Mouse (Mus musculus): ENCODE data around the gene Phf21a.

Phf21a gene

GRCm38 (mm10) chr2:92231706-92232105 lies 138.8 kb downstream of the Phf21a start:
- no peak for DNase-seq (ENCODE audit: low read depth)

- no peak for DNase-seq (ENCODE audit: low read depth)
Observed at GRCm38 (mm10) chr2:92234768-92235332, 141.9 kb downstream of the Phf21a start.

- no peak for DNase-seq (ENCODE audit: low read depth)
Observed at GRCm38 (mm10) chr2:92240299-92240698, 147.4 kb downstream of the Phf21a start.

DNA sequence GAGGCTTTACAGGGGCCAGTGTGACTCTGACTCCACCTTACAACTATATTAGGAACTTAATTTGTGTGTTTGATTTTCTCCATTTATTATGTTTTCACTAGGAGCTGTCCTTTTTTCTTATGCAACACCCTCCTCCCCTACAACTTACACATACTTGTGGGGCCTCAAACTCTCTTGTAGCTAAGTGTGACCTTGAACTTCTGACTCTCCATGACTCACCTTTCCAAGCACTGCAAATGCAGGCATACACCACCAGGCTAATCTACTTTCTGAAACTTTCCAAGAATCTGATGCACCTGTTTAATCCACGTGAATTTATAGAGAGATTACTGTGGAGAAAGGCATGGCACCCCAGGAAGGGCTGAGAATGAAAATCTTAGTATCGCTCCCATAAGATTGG lies 147.9 kb downstream of the Phf21a start:
- DNase-seq (ENCODE audit: low read depth) = no peak

- no peak for DNase-seq (ENCODE audit: low read depth)
Observed at GRCm38 (mm10) chr2:92241317-92241716, 148.4 kb downstream of the Phf21a start.

DNA sequence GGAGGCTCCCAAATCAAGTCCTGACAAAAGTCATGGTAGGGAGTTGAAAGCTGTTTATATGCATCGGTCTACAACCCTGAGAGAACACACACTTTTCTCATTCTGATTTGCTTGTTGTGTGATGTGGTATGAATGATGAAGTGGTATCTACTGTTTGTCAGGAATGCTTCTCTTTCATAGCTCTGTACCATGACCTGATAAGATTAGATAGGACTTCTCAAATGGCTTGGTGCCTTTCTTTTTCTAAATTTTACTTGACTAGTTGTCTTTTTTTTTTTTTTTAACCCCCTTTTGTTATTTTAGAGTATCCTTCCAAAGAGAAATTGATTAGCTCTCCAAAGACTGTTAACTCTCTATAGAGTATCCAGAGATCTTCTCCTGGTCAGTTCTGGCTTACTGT lies 153.2 kb downstream of the Phf21a start:
- no peak for DNase-seq (ENCODE audit: low read depth)

- DNase-seq (ENCODE audit: low read depth) = no peak
Observed at GRCm38 (mm10) chr2:92247711-92248110, 154.8 kb downstream of the Phf21a start.

DNA sequence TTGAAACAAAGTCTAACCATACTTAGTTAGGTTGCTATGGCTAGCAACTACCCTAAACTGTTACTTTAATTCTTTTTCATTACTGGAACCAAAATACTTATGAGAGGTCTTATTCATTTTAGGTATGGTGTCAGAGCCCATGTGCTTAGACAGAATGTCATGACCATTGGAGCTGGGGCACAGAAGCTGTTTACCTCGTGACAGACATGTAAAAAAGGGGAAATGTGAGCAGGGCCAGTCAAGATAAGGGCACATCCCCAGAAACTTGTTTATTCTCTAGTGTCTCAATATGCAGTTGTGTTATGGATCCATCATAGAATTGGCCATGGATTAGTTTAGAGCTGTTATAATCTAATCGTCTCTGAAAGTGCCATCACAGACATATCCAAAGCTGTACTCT lies 157.6 kb downstream of the Phf21a start:
- DNase-seq (ENCODE audit: low read depth) = no peak

- no peak for DNase-seq (ENCODE audit: low read depth)
Observed at GRCm38 (mm10) chr2:92253777-92254176, 160.9 kb downstream of the Phf21a start.

- DNase-seq (ENCODE audit: low read depth) = no peak
Observed at GRCm38 (mm10) chr2:92256141-92256540, 163.2 kb downstream of the Phf21a start.

- no peak for DNase-seq (ENCODE audit: low read depth)
Observed at GRCm38 (mm10) chr2:92257372-92257956, 164.5 kb downstream of the Phf21a start.

DNA sequence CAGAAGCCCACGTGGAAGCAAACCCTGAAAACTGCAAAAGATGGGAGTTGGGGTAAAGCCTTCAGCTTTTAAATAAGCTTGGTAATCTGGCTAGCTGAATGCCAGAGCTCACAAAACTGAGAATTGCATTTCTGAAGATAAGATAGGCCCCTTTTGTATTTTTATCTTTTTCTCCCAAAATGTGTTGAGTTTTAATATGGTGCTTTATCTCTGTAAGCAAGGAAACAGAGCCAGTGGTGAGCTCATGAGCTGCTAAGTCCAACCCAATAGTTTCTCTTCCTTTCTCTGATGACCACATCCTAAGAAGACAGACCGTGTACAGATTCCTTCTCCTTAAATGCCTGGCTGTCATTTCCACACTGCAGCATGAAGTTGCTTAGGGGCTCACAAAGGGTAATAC lies 167.0 kb downstream of the Phf21a start:
- DNase-seq (ENCODE audit: low read depth) = peak; percentile 4

- no peak for DNase-seq (ENCODE audit: low read depth)
Observed at GRCm38 (mm10) chr2:92266100-92266617, 173.2 kb downstream of the Phf21a start.

DNA sequence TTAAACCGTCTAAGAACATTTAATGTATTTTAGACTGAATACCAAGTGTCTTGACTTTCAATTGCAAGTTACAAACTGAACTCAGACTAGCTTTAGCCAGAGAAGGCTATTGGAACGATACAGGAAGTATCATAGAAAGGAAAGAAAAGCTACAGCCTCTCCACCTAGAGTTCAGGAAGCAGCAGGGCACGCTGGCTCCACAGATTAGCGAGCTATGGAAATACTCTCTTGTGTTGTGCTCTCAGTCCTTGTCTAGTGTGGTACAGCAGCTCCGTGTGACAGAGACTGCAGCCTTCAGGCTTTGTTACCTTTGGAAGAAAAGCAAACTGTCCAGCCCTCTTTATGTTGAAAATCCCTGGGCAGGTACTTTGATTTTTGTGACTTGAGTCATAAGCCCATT lies 176.3 kb downstream of the Phf21a start:
- no peak for DNase-seq (ENCODE audit: low read depth)

DNA sequence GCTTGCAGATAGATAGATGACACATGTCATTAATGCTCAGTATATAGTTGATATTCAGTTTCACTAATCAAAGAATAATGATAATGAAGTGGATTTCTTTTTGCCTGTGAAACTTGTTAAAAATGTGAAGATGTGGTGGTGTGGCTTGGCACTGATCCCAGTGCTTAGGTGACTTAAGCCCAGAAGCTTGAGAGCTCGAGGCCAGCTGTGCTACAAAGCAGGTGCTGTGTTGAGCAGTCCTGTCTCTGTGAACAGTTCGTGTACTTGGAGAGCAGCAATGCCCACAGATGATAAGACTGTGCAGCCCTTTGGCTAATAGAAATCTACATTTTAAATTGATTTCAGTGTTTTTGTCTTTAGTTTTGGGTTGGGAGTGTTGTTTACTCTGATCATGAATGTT lies 179.6 kb downstream of the Phf21a start:
- no peak for DNase-seq (ENCODE audit: low read depth)

DNA sequence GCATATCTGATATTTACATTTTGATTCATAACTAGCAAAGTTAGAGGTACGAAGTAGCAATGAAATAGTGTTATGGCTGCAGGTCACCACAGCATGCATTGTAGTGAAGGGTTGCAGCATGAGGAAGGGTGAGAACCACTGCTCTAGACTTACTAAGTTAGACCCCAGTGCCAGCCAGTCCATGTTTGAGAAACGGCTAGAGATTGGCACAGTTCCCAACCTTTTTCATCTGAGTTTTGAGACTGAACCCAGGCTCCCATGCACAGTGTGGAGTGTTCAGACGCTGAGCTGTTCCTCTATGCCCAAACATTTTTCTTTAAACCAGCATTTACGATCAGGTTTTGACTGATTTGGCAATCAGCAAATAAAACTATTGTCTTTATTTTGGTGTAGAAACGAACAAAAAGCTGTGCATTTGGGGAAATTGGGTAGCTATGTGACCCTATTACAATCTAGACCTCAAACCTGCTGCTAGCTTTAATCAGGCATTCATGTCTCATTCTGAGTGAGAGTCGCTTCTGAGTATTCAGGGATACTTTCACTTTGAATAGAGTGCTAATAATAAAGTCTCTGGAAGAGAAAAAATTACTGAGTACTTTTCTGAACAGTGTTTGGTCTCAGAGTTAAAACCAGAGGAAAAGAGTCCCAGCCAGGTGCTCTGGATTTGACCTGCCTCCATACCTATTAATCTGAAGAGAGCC lies 180.3 kb downstream of the Phf21a start:
- no peak for DNase-seq (ENCODE audit: low read depth)

DNA sequence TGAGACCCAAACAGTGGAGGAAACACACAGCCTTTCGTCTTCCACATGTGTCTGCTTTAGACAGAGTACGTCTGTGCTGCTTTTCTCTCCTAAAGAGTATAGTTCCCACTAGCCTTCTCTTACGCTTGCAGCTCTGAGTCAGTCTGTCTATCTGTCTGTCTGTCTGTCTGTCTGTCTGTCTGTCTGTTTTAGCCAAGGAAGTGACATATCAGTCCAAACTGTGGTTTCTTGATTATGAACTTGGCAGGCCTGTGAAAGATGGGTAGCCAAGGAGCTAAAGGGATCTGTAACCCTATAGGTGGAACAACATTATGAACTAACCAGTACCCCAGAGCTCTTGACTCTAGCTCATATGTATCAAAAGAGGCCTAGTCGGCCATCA lies 180.9 kb downstream of the Phf21a start:
- DNase-seq (ENCODE audit: low read depth) = no peak

- DNase-seq (ENCODE audit: low read depth) = no peak
Observed at GRCm38 (mm10) chr2:92277787-92278186, 184.9 kb downstream of the Phf21a start.

GRCm38 (mm10) chr2:92278663-92279062 lies 185.7 kb downstream of the Phf21a start:
- DNase-seq (ENCODE audit: low read depth) = no peak

DNA sequence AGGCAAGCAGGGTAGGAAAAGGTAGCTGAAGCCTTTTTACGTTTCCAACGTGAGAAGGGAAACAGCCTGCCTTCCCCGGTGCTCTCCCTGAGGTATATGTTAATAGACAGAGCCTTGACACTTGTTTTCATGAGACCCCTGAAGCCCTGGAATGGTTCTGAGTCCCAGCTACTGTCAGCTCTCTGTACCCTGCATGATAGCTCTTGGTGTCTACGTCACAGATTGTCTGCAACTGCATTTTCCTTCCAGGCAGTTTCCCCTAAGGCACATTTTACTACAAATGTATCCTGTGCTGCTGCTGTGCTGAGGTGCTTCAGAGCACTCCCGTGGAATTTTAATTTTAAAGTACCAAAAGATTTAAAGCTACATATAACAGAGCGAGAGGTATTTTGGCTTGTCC lies 186.5 kb downstream of the Phf21a start:
- no peak for DNase-seq (ENCODE audit: low read depth)

DNA sequence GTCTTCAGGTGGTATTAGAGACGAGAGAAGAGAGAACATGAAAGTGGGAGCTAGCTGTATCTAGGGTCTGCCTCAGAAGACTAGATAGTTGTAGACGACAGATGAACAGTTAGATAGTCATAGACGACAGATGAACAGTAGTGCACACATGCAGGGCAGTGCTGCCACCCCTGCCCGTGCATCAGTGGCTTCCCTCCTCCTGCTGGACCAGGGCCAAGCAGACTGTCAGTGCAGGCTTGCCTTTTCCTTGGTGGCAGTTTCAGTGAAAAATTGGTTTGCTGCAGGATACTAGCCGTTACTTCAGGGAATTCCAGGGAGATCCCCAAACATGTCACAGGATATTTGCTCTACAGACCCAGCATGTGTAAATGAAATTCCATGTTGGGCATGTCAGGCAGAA lies 192.7 kb downstream of the Phf21a start:
- no peak for DNase-seq (ENCODE audit: low read depth)

DNA sequence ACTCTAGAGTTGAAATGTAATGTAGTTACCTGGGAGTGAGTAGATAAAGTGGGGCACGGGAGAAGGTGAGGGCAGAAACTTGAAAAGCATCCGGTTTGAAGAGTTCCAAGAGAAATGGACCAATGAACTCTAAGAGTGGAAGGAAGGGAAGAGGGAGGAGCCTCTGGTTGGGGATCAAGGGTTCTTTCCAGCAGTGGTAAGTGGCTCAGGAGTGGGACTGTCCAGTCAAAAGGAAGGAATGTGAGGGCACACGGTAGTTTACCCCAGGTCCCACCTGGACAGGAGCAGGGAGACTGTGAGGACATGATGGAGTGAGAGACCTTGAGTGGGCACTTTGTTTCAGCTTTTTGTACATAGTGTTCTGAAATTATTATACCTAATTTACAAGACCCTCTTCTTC lies 196.4 kb downstream of the Phf21a start:
- no peak for DNase-seq (ENCODE audit: low read depth)

GRCm38 (mm10) chr2:92291526-92291925 lies 198.6 kb downstream of the Phf21a start:
- no peak for DNase-seq (ENCODE audit: low read depth)

- peak; percentile 73 for DNase-seq (ENCODE audit: low read depth)
Observed at GRCm38 (mm10) chr2:92296402-92296801, 203.5 kb downstream of the Phf21a start.
